Mouse (Mus musculus): ENCODE data around the gene Nup210.

- TF ChIP-seq CTCF (IDR thresholded peaks at IDR 0.05; ENCODE audit: borderline replicate concordance, control insufficient read depth, extremely low read depth, insufficient read depth, low read length, poor library complexity) (peak; percentile 92), POLR2A (IDR thresholded peaks at IDR 0.05; ENCODE audit: control insufficient read depth, extremely low read depth, insufficient read depth, low read length, poor library complexity) (no peak)
Measured at GRCm38 (mm10) chr6:91059711-91060110, 56.9 kb downstream of the Nup210 start.
